Mouse (Mus musculus): ENCODE results near the gene Mpdu1. TPM values are rescaled to one million over a fixed set of nuclear protein-coding genes. Genes with fewer than 3 reads are reported as not detected.
"Not testable (repeated sequence)": the region's sequence is repeated elsewhere in the genome, so short reads cannot be mapped to it uniquely, and the experiment has no call there.

Mpdu1 gene
- polyA plus RNA-seq, 1 experiment from 2014 or later = 25.9 TPM

DNA sequence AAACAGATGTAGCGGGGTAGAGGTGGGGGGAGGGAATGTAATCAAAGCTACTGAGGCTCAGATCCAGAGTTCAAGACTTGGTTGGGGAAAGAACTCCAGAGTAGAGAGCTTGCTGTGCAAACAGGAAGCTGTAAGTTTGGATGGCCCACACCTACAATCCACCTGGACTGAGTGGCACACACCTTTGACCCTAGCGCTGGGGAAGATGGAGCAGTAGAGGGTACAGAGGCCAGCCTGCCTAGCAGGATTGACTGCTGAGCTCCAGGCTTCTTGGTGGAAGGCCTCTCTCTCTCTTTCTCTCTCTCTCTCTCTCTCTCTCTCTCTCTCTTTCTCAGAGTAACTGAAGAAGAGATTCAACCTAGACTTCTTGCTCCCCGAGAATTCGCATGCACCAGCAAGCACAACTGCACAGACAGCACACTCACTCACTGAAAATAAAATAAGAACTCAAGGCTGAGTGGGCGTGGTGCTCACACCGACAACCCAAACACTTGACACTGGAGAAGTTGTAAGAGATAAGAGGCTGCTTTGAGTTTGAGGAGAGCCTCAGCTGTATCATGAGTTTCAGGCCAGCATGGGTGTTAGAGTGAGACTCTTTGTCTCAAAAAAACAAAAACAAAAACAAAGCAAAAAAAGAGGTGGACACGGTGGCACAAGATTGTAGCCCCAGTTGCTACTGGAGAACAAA lies 41.9 kb downstream of the Mpdu1 start:
- Histone ChIP-seq H3K9me3 (replicated peaks; ENCODE audit: control insufficient read depth, low read length) (no peaks in the 10 kb centered on the region), H3K27me3 (ENCODE audit: control insufficient read depth, insufficient read depth, low read length) (no peaks in the 10 kb centered on the region), H3K36me3 (replicated peaks; ENCODE audit: control insufficient read depth, insufficient read depth, low read depth, low read length) (no peaks in the 10 kb centered on the region), H3K9ac (replicated peaks; ENCODE audit: low read length) (no peak overlapping the region), H3K4me1 (ENCODE audit: control insufficient read depth, insufficient read depth, low read length) (no peaks in the 10 kb centered on the region), H3K27ac (replicated peaks; ENCODE audit: low read depth, low read length) (no peak overlapping the region), H3K4me2 (ENCODE audit: low read depth, low read length) (no peak overlapping the region), H3K4me3 (ENCODE audit: low read depth, low read length) (no peak overlapping the region)
- no peak for DNase-seq (ENCODE audit: low spot score)
- WGBS = 79% methylated on average over 7 of the region's 7 CpGs
- ATAC-seq (replicated peaks; ENCODE audit: insufficient number of reproducible peaks, low FRiP score, low TSS enrichment, low read depth) = no peak

DNA sequence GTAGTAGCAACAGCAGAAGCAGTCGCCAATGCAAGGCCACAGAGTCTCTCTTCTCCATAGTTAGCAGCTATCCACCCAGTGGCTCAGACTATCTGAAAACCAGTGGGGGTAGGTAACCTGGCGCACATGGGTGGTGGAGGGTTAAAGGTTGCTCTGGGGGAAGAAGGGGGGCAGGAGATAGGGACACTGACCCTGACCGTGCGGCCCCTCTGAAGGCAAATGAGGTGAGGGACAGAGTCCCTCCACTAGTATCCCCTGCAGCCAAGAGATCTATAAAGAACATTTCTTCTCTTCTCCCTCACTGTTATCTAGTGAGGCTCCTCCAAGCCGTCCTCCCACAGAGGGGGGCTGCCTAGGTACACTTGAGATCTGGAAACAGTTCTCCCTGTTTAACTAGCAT lies 44.6 kb downstream of the Mpdu1 start, which contains the start of gene Shbg:
Gene Shbg, minus strand, starts transcription at position 101 of the 400 bp plus-strand sequence.
- Histone ChIP-seq H3K4me1 (ENCODE audit: control insufficient read depth, insufficient read depth, low read length) (no peaks in the 10 kb centered on the region), H3K9me3 (replicated peaks; ENCODE audit: control insufficient read depth, low read length) (no peaks in the 10 kb centered on the region), H3K4me2 (ENCODE audit: low read depth, low read length) (no peak within 1 kb of the TSS), H3K27me3 (ENCODE audit: control insufficient read depth, insufficient read depth, low read length) (no peaks in the 10 kb centered on the region), H3K4me3 (ENCODE audit: low read depth, low read length) (no peak within 1 kb of the TSS), H3K27ac (replicated peaks; ENCODE audit: low read depth, low read length) (no peak within 1 kb of the TSS), H3K9ac (replicated peaks; ENCODE audit: low read length) (no peak within 1 kb of the TSS), H3K36me3 (replicated peaks; ENCODE audit: control insufficient read depth, insufficient read depth, low read depth, low read length) (no peaks in the 10 kb centered on the region)
- 65% methylated on average over 5 of the region's 5 CpGs for WGBS
- no peak for DNase-seq (ENCODE audit: low spot score)
- ATAC-seq (replicated peaks; ENCODE audit: insufficient number of reproducible peaks, low FRiP score, low TSS enrichment, low read depth) = no peak

DNA sequence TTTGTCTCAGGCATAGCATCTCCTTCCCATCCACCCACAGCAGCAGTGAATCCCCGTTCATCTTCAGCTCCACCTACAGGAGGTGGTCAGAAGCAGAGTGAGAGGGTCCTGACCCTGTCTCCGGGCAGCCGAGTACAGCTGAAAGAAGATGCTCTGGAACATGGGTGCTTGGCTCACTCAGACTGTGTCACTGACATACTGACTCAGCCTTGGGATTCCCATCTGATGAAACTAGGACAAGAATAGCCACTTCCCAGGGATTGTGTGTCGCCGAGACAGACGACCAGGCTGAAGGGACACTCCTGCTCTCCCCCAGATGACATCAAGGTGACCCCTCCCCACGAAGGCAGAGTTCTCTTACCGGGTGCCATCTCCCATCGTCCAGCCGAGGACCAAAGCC lies 45.7 kb downstream of the Mpdu1 start:
- Histone ChIP-seq H3K4me1 (ENCODE audit: control insufficient read depth, insufficient read depth, low read length) (no peaks in the 10 kb centered on the region; the same call in 1 of the 2 replicates), H3K27me3 (ENCODE audit: control insufficient read depth, insufficient read depth, low read length) (no peaks in the 10 kb centered on the region), H3K4me2 (ENCODE audit: low read depth, low read length) (no peak overlapping the region), H3K9ac (replicated peaks; ENCODE audit: low read length) (no peak overlapping the region), H3K27ac (replicated peaks; ENCODE audit: low read depth, low read length) (no peak overlapping the region), H3K4me3 (ENCODE audit: low read depth, low read length) (no peak overlapping the region), H3K36me3 (replicated peaks; ENCODE audit: control insufficient read depth, insufficient read depth, low read depth, low read length) (no peaks in the 10 kb centered on the region), H3K9me3 (replicated peaks; ENCODE audit: control insufficient read depth, low read length) (no peaks in the 10 kb centered on the region)
- 46% methylated on average over 10 of the region's 10 CpGs for WGBS
- DNase-seq (ENCODE audit: low spot score) (no peak), ATAC-seq (replicated peaks; ENCODE audit: insufficient number of reproducible peaks, low FRiP score, low TSS enrichment, low read depth) (no peak)

DNA sequence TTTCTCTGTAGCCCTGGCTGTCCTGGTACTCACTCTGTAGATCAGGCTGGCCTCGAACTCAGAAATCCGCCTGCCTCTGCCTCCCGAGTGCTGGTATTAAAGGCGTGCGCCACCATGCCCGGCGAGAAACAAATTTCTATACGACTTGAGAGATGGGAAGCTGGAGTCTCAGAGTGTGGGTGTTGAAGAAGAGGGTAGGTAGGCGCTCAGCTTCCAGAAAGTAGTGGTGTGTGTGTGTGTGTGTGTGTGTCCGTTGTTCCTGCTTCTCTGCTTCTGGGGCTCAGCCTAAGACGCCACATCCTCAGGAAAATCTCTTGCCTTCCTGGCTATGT lies 48.2 kb downstream of the Mpdu1 start:
- WGBS = 48% methylated on average over 11 of the region's 11 CpGs
- H3K27me3 ChIP-seq (ENCODE audit: control insufficient read depth, insufficient read depth, low read length); H3K4me1 ChIP-seq (ENCODE audit: control insufficient read depth, insufficient read depth, low read length); DNase-seq (ENCODE audit: low spot score); H3K4me2 ChIP-seq (ENCODE audit: low read depth, low read length); H3K9ac ChIP-seq (replicated peaks; ENCODE audit: low read length); H3K36me3 ChIP-seq (replicated peaks; ENCODE audit: control insufficient read depth, insufficient read depth, low read depth, low read length); H3K4me3 ChIP-seq (ENCODE audit: low read depth, low read length); ATAC-seq (replicated peaks; ENCODE audit: insufficient number of reproducible peaks, low FRiP score, low TSS enrichment, low read depth); H3K9me3 ChIP-seq (replicated peaks; ENCODE audit: control insufficient read depth, low read length); H3K27ac ChIP-seq (replicated peaks; ENCODE audit: low read depth, low read length): not testable (repeated sequence)

DNA sequence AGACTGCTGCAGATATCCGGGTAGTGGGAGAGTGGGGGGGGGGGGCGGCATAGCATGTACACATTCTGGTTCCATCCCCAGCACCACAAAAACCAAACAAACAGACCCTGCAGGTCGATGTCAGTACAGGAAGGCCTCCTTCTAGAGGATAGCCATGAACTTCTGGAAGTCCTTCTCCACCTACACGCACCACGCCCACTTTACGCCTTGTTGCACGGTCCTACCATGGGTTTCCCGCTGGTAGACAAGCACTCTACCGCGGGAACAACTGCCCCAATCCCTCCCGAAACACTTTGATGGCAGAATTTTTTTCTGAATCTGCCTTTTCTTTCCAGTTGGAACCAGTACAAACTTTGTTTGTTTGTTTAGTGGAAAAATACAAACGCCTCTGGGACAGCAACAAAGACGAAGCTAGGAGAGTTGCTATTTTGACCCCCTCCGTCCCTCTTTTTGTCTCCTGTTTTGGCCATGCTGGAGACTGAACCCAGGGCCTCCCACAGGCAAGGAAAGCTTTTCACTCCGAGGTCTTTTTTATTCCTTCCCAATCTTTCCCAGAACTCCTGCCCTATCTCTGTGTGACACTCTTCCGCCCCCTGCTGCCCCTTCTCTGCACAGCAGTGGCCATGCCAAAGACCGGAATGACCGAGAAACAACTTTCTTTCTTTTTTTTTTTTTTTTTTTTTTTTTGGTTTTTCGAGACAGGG lies 48.7 kb downstream of the Mpdu1 start:
- Histone ChIP-seq H3K9me3 (replicated peaks; ENCODE audit: control insufficient read depth, low read length) (no peaks in the 10 kb centered on the region), H3K4me3 (ENCODE audit: low read depth, low read length) (no peak overlapping the region), H3K27ac (replicated peaks; ENCODE audit: low read depth, low read length) (no peak overlapping the region; the same call in 1 of the 2 replicates), H3K27me3 (ENCODE audit: control insufficient read depth, insufficient read depth, low read length) (no peaks in the 10 kb centered on the region), H3K4me2 (ENCODE audit: low read depth, low read length) (peak overlapping the region; percentile 33), H3K4me1 (ENCODE audit: control insufficient read depth, insufficient read depth, low read length) (no peaks in the 10 kb centered on the region; the same call in 1 of the 2 replicates), H3K36me3 (replicated peaks; ENCODE audit: control insufficient read depth, insufficient read depth, low read depth, low read length) (no peaks in the 10 kb centered on the region), H3K9ac (replicated peaks; ENCODE audit: low read length) (peak overlapping the region; percentile 34)
- ATAC-seq (replicated peaks; ENCODE audit: insufficient number of reproducible peaks, low FRiP score, low TSS enrichment, low read depth) (0 out of 2 replicates have a peak, but pooled peaks have one; percentile 37), DNase-seq (ENCODE audit: low spot score) (peak; percentile 89)
- WGBS = 8% methylated on average over 19 of the region's 19 CpGs

DNA sequence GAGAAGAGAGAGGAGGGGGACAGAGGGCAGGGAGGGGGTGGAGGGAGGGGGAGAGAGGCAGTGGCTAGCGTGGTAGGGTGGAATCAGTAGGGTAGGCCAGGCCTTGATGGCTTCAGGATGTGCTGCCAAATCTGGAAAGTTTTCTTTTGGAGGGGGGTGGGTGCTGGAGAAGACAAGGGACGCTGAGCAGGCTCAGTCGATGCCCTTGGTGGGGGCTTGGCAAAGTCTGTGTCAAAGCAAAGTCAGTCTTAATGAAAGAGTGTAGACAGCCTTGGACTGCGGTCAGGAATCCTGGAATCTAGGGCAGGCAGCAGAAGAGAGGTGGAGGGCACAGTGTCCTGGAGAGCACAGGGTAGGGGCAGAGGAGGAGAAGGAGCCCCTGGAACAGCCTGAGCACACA lies 51.5 kb downstream of the Mpdu1 start:
- Histone ChIP-seq H3K4me2 (ENCODE audit: low read depth, low read length) (no peak overlapping the region), H3K27ac (replicated peaks; ENCODE audit: low read depth, low read length) (no peak overlapping the region), H3K4me3 (ENCODE audit: low read depth, low read length) (no peak overlapping the region), H3K27me3 (ENCODE audit: control insufficient read depth, insufficient read depth, low read length) (no peaks in the 10 kb centered on the region), H3K36me3 (replicated peaks; ENCODE audit: control insufficient read depth, insufficient read depth, low read depth, low read length) (no peaks in the 10 kb centered on the region), H3K4me1 (ENCODE audit: control insufficient read depth, insufficient read depth, low read length) (no peaks in the 10 kb centered on the region; the same call in 1 of the 2 replicates), H3K9ac (replicated peaks; ENCODE audit: low read length) (no peak overlapping the region), H3K9me3 (replicated peaks; ENCODE audit: control insufficient read depth, low read length) (no peaks in the 10 kb centered on the region)
- ATAC-seq (replicated peaks; ENCODE audit: insufficient number of reproducible peaks, low FRiP score, low TSS enrichment, low read depth) (no peak), DNase-seq (ENCODE audit: low spot score) (no peak)
- 60% methylated on average over 4 of the region's 4 CpGs for WGBS

DNA sequence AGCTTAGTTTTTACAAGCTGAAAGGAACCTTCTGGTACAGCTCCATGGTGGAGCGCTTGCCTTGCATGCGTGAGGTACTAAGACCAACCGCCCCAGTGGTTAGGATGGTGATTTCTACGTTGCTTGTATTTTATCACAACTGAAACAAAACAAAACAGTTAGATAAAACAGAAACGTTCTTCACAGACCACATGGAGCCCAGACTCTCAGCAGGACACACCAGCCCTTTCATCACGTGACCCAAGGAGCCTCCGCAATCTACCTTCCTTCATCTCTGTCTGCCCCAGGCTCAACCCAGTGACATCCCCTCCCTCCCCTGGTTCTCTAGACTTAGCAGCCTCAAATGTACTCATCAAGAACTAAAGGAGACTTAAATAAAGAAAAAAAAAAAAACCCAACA lies 53.0 kb downstream of the Mpdu1 start:
- H3K4me1 ChIP-seq (ENCODE audit: control insufficient read depth, insufficient read depth, low read length) = no peaks in the 10 kb centered on the region; the same call in 1 of the 2 replicates
- no peak for DNase-seq (ENCODE audit: low spot score)
- H3K27ac ChIP-seq (replicated peaks; ENCODE audit: low read depth, low read length) = no peak overlapping the region
- H3K4me2 ChIP-seq (ENCODE audit: low read depth, low read length) = no peak overlapping the region
- no peak for ATAC-seq (replicated peaks; ENCODE audit: insufficient number of reproducible peaks, low FRiP score, low TSS enrichment, low read depth)
- no peak overlapping the region for H3K4me3 ChIP-seq (ENCODE audit: low read depth, low read length)
- 61% methylated on average over 7 of the region's 7 CpGs for WGBS
- H3K27me3 ChIP-seq (ENCODE audit: control insufficient read depth, insufficient read depth, low read length) = peaks cover 6% of the 10 kb centered on the region; the same call in 1 of the 2 replicates
- no peaks in the 10 kb centered on the region for H3K9me3 ChIP-seq (replicated peaks; ENCODE audit: control insufficient read depth, low read length)
- no peak overlapping the region for H3K9ac ChIP-seq (replicated peaks; ENCODE audit: low read length)
- H3K36me3 ChIP-seq (replicated peaks; ENCODE audit: control insufficient read depth, insufficient read depth, low read depth, low read length) = no peaks in the 10 kb centered on the region

DNA sequence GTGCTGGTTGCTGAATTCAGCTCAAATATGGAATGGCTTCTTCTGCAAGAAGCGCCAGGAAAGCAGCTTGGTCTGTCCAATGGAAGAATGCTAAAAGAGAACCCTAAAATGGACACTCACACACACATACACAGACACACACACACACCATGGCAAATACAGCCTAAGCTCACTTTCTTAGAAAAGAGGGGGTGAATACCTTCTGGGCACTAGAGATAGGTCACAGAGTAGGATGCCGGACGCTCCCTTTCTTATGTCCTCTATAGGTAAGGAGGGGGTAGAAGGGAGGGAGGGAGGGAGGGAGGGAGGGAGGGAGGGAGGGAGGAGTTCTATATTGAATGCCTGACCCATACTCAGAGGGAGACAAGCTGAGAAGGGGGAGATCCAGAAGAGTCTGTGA lies 53.9 kb downstream of the Mpdu1 start:
- ATAC-seq (replicated peaks; ENCODE audit: insufficient number of reproducible peaks, low FRiP score, low TSS enrichment, low read depth) (no peak), DNase-seq (ENCODE audit: low spot score) (no peak)
- Histone ChIP-seq H3K27ac (replicated peaks; ENCODE audit: low read depth, low read length) (no peak overlapping the region), H3K9ac (replicated peaks; ENCODE audit: low read length) (no peak overlapping the region), H3K4me3 (ENCODE audit: low read depth, low read length) (no peak overlapping the region), H3K27me3 (ENCODE audit: control insufficient read depth, insufficient read depth, low read length) (peaks cover 10% of the 10 kb centered on the region), H3K36me3 (replicated peaks; ENCODE audit: control insufficient read depth, insufficient read depth, low read depth, low read length) (no peaks in the 10 kb centered on the region), H3K4me2 (ENCODE audit: low read depth, low read length) (no peak overlapping the region), H3K9me3 (replicated peaks; ENCODE audit: control insufficient read depth, low read length) (no peaks in the 10 kb centered on the region), H3K4me1 (ENCODE audit: control insufficient read depth, insufficient read depth, low read length) (no peaks in the 10 kb centered on the region; the same call in 1 of the 2 replicates)
- 88% methylated on average over 3 of the region's 3 CpGs for WGBS

All from embryonic facial prominence, embryonic 11.5 days (tissue).